Mouse (Mus musculus) layer of hippocampus, adult 18-20 months (tissue): Measurements from ENCODE around the gene Cnksr3. TPM values are rescaled to one million over a fixed set of nuclear protein-coding genes. Genes with fewer than 3 reads are reported as not detected.

Experiments used
- DNase-seq, 2 experiments: peaks; one replicate each; pipeline ENCODE4 v3.0.0; 2022; ENCODE audit warnings: low spot score in 2 of 2
- long read RNA-seq: library from polyadenylated mRNA; stranded (forward); transcript quantifications from one replicate; pipeline ENCODE4 v2.0.0, GENCODE M21; 2021
- total RNA-seq, 2 experiments: library from RNA; stranded (reverse); gene quantifications; 2 replicates each; pipeline ENCODE4 v1.2.3; 2021

Gene Cnksr3
- total RNA-seq: 1 to 10 TPM; 3.7 to 4.6 TPM
- long read RNA-seq, partial matches to known transcripts: 1 of 4 reads
- long read RNA-seq, other reads (novel, unspliced or antisense): 0 of 4 reads

GRCm38 (mm10) chr10:7211696-7212482 lies at the start of gene Cnksr3:
Gene Cnksr3 (minus strand): TSS chr10:7212237.
- peak; percentile 73 to 90 for DNase-seq

DNA sequence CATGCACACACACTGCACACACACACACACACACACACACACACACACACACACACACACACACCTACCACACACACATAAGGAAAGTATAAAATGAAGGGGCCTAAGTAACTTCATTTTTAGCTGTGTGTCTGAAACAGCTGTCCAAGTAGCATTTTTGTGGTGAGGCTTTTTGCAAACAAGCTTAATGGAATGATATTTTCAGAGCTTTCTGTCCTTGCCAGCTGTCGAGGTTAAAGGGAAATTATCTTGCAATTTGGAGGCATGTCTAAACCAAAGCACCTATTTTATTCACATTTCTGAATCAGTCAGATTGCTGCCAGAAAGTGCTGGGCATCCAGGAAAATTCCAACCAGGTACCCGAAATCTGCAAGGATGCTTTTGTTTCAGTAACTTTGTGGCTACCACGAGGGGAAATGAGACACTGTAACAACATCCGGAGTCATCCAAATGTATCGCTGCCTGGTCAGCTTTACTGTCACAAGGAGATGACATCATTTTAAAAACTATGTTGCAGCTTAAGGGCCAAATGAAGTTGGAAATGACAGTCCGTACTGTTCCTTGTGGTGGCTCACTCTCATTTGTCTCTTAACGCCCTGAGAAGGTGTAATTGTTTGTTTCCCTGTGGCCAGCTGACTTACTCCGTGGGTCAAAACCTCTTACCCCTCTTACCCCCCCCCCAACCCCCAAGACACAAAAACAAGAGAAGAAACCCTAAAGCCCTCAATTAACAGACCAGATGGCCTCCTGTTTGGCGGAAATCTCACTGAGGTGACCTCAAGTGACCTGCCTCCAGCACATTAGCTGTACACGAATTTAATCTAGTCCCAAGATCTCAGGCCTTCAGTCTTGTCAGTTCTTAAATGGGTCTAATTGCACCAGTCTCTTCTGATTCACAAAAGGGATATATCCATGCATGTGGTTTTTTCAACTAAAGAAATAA lies 48.4 kb upstream of the Cnksr3 start:
- no peak for DNase-seq

DNA sequence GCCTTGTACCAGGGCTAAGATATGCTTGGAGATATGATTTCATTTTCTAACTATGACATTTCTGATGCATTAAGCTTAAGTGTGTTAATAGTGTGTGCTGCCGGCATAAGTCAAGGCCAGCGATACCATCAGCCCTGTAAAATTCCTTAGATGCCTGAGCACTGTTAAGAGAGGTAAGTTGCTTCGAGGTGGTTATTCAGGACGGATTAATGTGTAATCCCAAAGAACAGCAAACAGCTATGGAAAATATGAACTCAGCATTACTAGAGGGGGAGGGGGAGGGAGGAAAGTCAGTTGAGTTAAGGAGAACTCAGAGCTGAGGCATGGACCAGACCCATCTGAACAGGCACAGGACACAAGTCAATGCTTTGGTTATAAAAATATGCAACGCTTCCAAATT lies 46.6 kb upstream of the Cnksr3 start:
- DNase-seq: no peak

GRCm38 (mm10) chr10:7250455-7250854 lies 38.4 kb upstream of the Cnksr3 start:
- no peak for DNase-seq

DNA sequence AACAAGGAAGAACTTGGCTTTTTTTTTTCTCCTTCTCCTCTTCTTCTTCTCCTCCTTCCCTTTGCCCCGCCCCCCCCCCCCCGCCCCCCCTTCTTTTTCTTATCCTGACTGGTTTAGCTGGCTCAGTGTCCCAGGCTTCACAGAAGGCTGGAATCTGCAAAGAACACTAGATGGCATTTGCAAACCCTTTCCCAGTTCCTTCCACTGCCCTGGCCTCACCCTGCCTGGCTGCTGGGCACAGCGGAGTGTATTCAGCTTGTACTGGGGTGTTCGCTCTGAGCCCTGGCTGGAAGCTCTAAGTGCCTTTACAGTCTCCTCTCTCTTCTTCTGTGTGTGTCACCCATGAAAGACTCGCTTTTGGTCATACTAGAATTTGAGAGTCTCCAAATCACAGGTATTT lies 22.6 kb upstream of the Cnksr3 start:
- DNase-seq: no peak

DNA sequence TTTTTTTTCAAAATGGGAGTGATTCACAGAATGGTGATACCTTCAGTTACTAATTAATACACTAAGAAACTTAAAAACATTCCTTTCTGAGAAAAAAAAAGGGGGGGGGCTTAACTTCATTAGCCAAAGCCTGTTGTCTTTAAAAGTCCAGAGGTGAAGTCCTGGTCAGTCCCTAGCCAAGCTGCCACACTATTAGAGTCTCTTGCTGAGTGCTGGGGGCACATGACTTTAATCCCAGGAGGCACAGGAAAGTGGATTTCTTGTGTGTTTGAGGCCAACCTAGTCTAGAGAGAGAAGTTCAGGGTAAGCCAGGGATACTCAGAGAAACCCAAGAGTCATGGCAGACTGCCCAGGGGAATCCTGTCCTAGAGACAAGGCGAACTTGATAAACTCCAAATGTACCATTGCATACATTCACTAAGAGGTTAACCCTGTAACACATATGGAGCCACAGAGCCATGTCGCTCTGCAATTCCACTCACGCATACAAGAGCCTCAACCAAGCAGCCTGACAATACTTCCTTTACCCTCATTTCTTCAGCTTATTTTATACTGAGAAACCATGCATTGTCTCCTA lies 5.6 kb upstream of the Cnksr3 start:
- DNase-seq: no peak

- DNase-seq: no peak
Observed at GRCm38 (mm10) chr10:7214718-7215117, 2.7 kb upstream of the Cnksr3 start.

DNA sequence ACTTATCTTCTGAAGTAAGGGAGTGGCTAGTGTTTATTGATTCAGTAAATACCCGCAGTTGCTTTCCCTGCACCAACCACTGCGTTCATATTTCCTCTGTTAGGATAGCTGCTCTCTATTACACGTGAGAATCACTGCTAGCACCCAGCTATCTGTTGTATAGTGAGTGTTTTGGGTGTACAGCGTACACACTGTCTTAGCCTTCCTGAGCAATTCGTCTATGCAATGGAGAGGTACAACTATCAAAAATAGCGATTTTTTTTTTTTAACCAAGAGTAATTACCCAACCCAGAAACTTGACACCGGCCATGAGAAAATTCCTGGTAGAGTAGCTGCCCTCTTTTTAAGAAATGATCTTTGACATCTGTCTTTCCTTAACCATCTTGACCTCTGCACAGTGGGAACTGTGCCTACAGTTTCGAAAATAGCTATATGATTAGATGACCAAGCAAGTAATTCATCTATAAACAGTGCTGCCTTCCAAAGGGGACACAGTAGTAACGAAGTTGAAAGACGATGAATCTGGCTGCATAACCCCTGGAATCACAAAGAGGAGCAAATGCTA lies 1.1 kb upstream of the Cnksr3 start:
- DNase-seq: no peak

DNA sequence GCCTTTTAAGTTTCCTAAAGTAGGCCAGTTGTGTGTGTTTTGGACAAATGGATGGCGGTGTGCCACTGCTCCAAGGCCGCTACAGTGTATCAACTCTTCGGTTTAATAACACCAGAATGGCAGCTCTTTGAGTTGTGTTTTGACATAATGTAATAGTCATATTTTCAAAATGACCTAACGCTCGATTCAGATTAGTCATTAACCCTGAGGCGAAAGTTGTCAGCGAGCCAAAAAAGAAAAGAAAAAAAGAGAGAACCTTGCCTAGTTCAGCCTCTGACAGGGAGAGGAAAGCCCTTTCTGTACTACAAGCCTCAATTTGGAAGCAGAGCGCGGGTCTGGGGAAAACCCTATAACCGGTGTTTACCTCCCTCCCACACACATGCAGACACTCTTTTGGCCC lies 500 bp upstream of the Cnksr3 start:
- no peak for DNase-seq

DNA sequence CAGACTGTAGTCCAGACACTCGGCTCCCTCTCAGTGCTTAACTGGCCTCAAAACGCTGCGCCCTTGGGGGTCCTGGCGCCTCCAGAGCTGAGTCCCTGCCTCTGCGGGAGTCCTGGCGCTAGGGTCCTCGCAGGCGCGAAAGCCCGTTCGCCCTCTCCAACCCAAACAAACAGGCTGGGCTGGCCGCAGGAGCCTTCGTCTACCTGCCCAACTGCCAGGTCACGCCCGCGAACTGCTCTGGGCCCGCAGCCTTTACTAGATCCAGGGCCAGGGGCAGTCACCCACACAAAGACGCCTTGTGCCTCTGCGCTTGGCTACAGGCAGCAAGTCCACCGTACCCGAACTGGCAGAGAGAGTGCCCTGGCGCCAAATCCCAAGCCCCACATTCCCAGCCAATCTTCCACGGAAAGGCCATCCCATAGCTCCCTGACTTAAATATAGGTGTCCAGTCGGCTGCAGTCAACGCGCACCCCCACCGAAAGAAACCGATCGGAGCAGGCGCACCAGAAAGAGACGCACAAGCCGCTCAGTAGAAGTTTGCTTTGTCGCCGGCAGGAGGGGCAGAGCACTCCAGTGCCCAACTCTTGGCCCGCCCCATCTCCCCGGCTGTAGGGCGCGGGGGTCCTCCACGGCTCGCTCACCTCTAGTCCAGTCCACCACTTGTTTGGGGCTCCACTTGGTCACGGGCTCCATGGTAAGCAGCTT lies 894 bp downstream of the Cnksr3 start:
- DNase-seq: peak; percentile 22 to 49

GRCm38 (mm10) chr10:7209691-7210455 lies 2.2 kb downstream of the Cnksr3 start:
- DNase-seq: no peak

DNA sequence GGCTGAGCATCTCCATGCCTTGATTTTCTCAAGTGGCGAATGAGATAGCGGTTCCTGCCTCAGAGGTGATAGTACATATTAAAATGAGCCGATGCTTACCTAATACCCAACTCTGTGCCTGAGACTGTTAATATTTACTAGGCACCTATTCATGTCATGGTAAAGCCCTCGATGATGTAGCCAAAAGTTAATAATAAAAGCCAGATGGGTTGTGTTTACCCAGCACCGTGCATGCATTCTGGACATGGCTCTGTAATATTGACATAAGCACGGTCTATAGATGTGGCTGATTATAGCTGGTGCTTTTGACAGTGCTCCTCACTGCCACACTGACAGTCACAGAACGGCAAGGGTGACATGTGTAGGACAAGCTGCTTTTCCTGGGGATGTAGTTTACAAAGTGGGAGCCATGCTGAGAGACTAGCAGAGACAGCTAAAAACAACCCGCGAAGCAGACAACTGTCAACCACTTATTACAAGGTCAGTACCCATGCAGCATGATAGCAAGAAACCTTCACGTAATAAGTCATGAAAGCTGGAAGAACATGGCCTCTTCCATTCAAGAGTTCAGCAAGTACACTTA lies 3.1 kb downstream of the Cnksr3 start:
- DNase-seq: no peak

DNA sequence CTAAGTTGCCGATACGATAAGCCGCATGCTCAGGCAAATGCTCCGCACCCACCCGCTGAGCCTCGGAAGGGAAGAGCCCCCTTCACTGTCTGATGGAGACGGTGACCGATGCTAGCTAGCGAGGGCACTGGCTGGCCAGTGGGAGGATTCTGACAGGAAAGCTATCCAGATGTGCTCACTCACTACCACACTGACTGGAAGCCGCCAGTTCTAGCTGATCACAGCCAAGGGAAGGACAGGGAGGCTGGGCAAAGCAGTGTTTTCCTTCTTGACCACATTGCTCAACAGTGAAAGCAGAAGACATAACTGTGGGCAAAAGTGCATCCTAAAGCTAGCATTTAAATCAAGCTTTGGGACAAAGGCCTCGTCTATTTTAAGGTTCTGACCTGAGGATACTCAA lies 4.7 kb downstream of the Cnksr3 start:
- DNase-seq: no peak

DNA sequence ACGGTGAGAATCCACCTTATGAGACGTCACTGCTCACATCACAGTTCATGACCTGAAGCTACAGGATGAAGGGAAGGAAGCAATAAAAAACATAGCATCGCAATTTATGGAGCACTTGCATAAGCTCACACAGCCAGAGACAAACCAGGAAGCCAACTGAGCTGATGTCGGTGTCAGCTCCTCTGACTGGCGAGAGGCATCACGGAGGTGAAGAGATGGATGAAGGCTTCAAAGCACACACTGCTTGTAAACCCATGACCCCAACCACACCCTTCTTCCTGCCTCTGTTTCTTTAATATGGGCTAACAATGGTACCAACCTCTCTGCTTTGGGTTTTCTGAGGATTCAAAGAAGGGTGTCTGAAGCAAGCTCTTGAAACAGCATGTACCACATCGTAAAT lies 5.5 kb downstream of the Cnksr3 start:
- DNase-seq: no peak

DNA sequence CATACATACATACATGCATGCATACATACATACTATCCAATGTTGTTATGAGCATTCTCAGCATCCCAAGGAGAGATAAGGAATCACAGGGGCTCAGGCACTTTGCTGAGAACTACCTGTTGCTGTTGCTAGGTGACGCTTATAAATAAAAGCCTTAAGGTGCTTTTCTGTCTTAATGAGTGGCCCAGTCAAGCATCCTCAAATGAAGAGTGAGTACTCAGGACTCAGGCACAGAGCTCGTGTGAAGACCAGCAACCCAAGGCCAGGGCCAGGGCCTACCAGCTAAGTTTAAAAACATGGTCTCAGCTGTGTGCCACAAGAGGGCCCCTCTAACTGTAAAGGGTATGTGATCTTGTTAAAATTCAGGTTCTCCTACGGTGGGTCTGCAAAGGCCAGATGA lies 6.5 kb downstream of the Cnksr3 start:
- DNase-seq: no peak

GRCm38 (mm10) chr10:7204953-7205352 lies 7.1 kb downstream of the Cnksr3 start:
- no peak for DNase-seq

DNA sequence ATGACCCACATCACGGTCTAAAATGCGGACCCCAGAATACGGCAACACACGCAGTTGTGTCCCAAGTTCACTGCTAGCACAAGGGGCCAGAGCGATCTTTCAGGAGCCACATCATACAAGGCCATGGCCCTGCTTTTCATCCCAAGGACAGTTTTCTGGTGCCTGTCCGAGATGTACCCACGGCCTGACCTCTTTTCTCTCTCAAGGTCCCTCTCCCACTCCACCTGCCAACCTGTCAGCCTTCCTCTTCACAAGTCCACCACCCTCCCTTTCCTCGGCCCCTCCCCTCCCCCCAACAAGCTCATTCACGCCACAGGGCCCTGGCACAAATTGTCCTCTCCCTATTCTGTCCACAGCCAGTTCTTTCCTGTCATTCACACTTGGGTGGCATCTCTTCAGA lies 9.5 kb downstream of the Cnksr3 start:
- no peak for DNase-seq

- no peak for DNase-seq
Observed at GRCm38 (mm10) chr10:7200665-7201064, 11.4 kb downstream of the Cnksr3 start.

GRCm38 (mm10) chr10:7198201-7198600 lies 13.8 kb downstream of the Cnksr3 start:
- DNase-seq: no peak

DNA sequence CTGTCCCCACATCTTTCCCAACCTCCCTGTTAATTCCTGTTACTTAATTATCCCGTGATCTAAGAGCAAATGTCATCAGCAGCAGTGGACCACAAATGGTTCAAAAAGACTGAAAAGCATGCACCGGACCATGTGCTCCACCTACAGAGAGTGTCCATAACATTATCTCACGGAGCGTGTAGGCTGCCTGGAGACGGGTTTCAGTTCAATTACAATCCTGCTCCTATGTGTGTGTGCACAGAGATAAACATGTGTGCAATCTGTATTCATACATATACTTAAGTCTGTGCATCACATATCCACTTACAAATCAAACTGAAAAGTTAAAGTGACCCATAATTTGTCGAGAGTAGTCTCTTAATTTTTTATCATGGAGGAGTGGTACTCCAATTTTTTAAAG lies 14.3 kb downstream of the Cnksr3 start:
- DNase-seq: no peak
